Mouse (Mus musculus) brain, embryonic 14.5 days (tissue): ENCODE measurements at regions not wholly inside any gene's neighbourhood (a gene's known extent, or its start where the extent isn't known, plus 50 kb on each side); places are given as distances from the start of the nearest gene placed in this dataset.

ENCODE experiments used
- CTCF ChIP-seq: fragments of 200-500 bp; IDR thresholded peaks from 2 replicates; pipeline ENCODE4 v1.5.1; 2012; ENCODE audit warnings: inconsistent platforms, mild to moderate bottlenecking, moderate library complexity, borderline replicate concordance; ENCODE audit not compliant: insufficient read depth, insufficient read length; ENCODE audit errors: extremely low read depth
- POLR2A ChIP-seq: fragments of 200-500 bp; IDR thresholded peaks from 2 replicates; pipeline ENCODE4 v1.6.1; 2012; ENCODE audit warnings: mild to moderate bottlenecking, inconsistent platforms, borderline replicate concordance; ENCODE audit not compliant: poor library complexity, insufficient read depth, insufficient read length, severe bottlenecking; ENCODE audit errors: extremely low read depth

- no peak for TF ChIP-seq POLR2A
- no peak for TF ChIP-seq CTCF
These were observed 412.2 kb downstream of the Klf5 start for GRCm38 (mm10) chr14:99710656-99711177.
